Mouse (Mus musculus) naive thymus-derived CD4-positive, alpha-beta T cell, adult 2 months (primary cell): Measurements from ENCODE around the gene Ube2j1.

Source experiments
- DNase-seq: peaks from one replicate; pipeline ENCODE4 v3.0.0-alpha.2; 2011; ENCODE audit warnings: low read depth

Gene Ube2j1

GRCm38 (mm10) chr4:33071337-33071736, 40.1 kb downstream of the Ube2j1 start:
- no peak for DNase-seq

GRCm38 (mm10) chr4:33072526-33073161, 41.4 kb downstream of the Ube2j1 start:
- peak; percentile 92 for DNase-seq

GRCm38 (mm10) chr4:33074406-33074805, 43.2 kb downstream of the Ube2j1 start:
- DNase-seq = no peak

- DNase-seq = no peak
Observed at GRCm38 (mm10) chr4:33074851-33075250, 43.6 kb downstream of the Ube2j1 start.

GRCm38 (mm10) chr4:33075776-33076524, 44.7 kb downstream of the Ube2j1 start:
- DNase-seq = peak; percentile 29

GRCm38 (mm10) chr4:33077161-33077560, 45.9 kb downstream of the Ube2j1 start:
- peak; percentile 77 for DNase-seq

GRCm38 (mm10) chr4:33077724-33078123, 46.5 kb downstream of the Ube2j1 start:
- DNase-seq = peak; percentile 79

GRCm38 (mm10) chr4:33078492-33078891, 47.3 kb downstream of the Ube2j1 start:
- DNase-seq = peak; percentile 26

GRCm38 (mm10) chr4:33099118-33099694, 68.0 kb downstream of the Ube2j1 start:
- no peak for DNase-seq
